Mouse (Mus musculus) lung, embryonic 14.5 days (tissue): ENCODE results near the gene Zfp386. TPM values are rescaled to one million over a fixed set of nuclear protein-coding genes. Genes with fewer than 3 reads are reported as not detected.

ENCODE experiments used
- ATAC-seq: fragments of 200-750 bp; cut with Nextera tagmentation; 2 replicates; pipeline ENCODE4 v1.8.0; 2017; ENCODE audit warnings: mild to moderate bottlenecking, moderate TSS enrichment, moderate library complexity; ENCODE audit not compliant: insufficient read depth
- DNase-seq: peaks from one replicate; pipeline ENCODE4 v3.0.0-alpha.2; 2015
- H3K27ac ChIP-seq: fragments of 300-500 bp; sonication (generic); 2 replicates; pipeline ENCODE4 v1.5.1; 2014; ENCODE audit warnings: low read depth, mild to moderate bottlenecking, moderate library complexity
- H3K27me3 ChIP-seq: fragments of 300-500 bp; sonication (generic); 2 replicates; pipeline ENCODE4 v1.6.1; 2014; ENCODE audit warnings: low read length, control low read depth; ENCODE audit not compliant: insufficient read depth
- H3K36me3 ChIP-seq: fragments of 300-500 bp; sonication (generic); 2 replicates; pipeline ENCODE4 v1.6.1; 2014; ENCODE audit warnings: control low read depth; ENCODE audit not compliant: insufficient read depth
- H3K4me1 ChIP-seq: fragments of 300-500 bp; sonication (generic); 2 replicates; pipeline ENCODE4 v1.6.1; 2014; ENCODE audit warnings: antibody characterized with exemption, control low read depth; ENCODE audit not compliant: insufficient read depth
- H3K4me2 ChIP-seq: fragments of 300-500 bp; sonication (generic); 2 replicates; pipeline ENCODE4 v1.6.1; 2014; ENCODE audit warnings: mild to moderate bottlenecking
- H3K4me3 ChIP-seq: fragments of 300-500 bp; sonication (generic); 2 replicates; pipeline ENCODE4 v1.5.1; 2014; ENCODE audit warnings: low read depth, low read length
- H3K9ac ChIP-seq: fragments of 300-500 bp; sonication (generic); 2 replicates; pipeline ENCODE4 v1.6.1; 2014
- H3K9me3 ChIP-seq: fragments of 300-500 bp; sonication (generic); 2 replicates; pipeline ENCODE4 v1.6.1; 2016; ENCODE audit warnings: low read depth, low read length, control low read depth
- CTCF ChIP-seq: IDR thresholded peaks from 2 replicates; pipeline ENCODE4 v1.5.1; 2016; ENCODE audit warnings: antibody characterized with exemption, low read depth
- WGBS: fragments of 180-500 bp; shearing (Covaris S2); extraction: QIAGEN DNeasy Blood & Tissue Kit; methylation state at CpG from one replicate; pipeline ENCODE4 v1.1.7; 2014; 5-methylcytosine and 5-hydroxymethylcytosine counted together
- polyA plus RNA-seq: library from polyadenylated mRNA; unstranded; fragments of >200 nt; fragmentation: Nextera tagmentation; extraction: Ambion mirVana; gene quantifications from 2 replicates; pipeline ENCODE4 v1.2.1, GENCODE M21; 2014

The Zfp386 gene
- polyA plus RNA-seq, 1 experiment from 2014 or later = 44.6 TPM

DNA sequence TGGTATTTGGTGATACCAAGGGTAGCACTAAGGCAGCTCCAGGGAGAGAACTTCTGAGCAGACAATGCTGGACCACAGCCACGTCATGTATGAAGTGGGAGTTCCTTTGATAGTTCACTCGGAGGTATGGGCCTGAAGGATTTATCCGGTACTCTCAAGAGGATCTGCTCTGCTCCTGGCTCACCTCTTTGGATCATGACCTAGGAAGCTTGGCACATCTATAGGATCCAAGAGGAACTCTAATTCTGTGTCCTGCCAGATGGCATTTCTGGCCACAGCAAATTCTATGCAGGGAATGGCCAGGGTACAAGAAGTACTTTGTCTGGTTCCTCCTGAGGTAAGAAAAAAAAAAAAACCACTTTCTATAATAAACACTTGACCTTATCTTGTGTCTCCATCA is 42.3 kb downstream of the Zfp386 start:
- WGBS = 84% methylated on average over 3 of the region's 3 CpGs

DNA sequence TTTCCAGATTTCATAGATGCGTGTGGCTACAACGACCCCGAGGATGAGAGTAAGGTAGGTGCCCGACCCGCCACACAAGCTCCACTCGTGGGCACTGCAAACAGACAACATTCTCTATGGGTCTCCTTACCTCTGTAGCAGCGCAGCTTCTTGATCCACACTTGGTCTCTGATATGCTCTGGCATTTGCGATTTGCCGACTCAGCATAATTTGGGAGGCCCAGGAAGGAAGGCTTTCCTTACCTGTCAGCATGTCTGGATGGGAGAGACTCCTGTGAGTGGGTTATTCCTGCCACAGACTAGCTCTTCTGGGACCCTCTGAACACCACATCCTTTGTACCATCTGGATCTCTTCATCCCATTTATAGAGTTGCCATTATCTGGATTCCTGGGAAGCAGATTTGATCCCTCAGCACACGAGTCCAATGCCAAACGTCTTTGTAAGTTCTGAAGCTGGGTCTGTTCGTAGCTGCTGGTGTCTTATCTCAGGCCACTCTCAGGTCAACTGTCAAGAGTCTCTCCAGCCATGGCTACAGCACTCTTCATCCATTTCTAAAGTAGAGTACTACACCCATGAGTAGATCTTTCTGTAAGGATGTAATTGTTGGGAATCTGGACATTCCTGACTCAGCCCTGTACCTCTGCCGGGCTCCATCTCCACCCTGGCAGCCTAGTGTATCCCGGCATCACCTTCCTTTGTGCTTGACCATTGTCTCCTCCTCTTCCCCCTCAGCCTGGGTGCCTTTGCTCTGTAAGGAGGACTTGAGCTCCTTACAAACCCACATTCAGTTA is 47.4 kb downstream of the Zfp386 start:
- Histone ChIP-seq H3K4me3 (no peak overlapping the region), H3K27me3 (no peaks in the 10 kb centered on the region), H3K9me3 (no peaks in the 10 kb centered on the region), H3K9ac (no peak overlapping the region), H3K4me2 (no peak overlapping the region), H3K4me1 (no peaks in the 10 kb centered on the region), H3K27ac (no peak overlapping the region), H3K36me3 (no peaks in the 10 kb centered on the region)
- no peak for ATAC-seq
- 76% methylated on average over 14 of the region's 14 CpGs for WGBS
- DNase-seq = no peak
- TF ChIP-seq CTCF = no peak

More for the DNA sequence above, 42.3 kb downstream of the Zfp386 start:
- Histone ChIP-seq H3K9ac (no peak overlapping the region), H3K27me3 (no peaks in the 10 kb centered on the region), H3K9me3 (no peaks in the 10 kb centered on the region), H3K36me3 (no peaks in the 10 kb centered on the region), H3K4me2 (no peak overlapping the region), H3K4me1 (no peaks in the 10 kb centered on the region), H3K4me3 (no peak overlapping the region), H3K27ac (no peak overlapping the region)
- ATAC-seq (no peak), DNase-seq (no peak)
- TF ChIP-seq CTCF = no peak

DNA sequence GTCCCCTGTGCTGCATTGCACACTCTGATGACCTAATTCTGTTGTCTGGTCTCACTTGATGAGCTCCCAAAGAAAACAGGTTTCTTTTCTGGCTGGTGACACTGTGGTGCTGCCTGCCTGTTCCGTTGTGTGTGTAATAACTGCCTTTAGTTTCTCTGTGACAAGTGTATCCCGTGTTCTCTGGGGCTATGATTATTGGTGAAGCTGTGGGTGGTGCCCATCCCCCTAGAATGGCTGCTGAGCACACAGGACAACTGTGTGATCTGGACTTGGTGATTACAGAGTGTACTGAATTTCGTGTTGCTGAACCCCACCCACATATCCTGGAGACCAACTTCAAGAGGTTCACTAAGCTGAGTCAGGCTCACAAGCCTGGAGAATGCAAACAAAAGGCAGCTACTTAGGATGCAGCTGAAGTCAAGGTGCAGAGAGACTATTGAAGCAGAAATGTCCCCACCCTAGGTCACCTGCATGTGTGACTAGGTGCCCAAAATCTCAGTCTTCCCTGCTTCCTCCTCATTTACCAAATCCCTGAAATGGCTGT is 48.9 kb downstream of the Zfp386 start:
- Histone ChIP-seq H3K9ac (no peak overlapping the region), H3K4me1 (no peaks in the 10 kb centered on the region), H3K9me3 (no peaks in the 10 kb centered on the region), H3K36me3 (no peaks in the 10 kb centered on the region), H3K27me3 (no peaks in the 10 kb centered on the region), H3K27ac (no peak overlapping the region), H3K4me2 (no peak overlapping the region), H3K4me3 (no peak overlapping the region)
- WGBS = 55% methylated on average over 3 of the region's 3 CpGs
- TF ChIP-seq CTCF = no peak
- DNase-seq (no peak), ATAC-seq (peak; percentile 17; the same call in 1 of the 2 replicates)

DNA sequence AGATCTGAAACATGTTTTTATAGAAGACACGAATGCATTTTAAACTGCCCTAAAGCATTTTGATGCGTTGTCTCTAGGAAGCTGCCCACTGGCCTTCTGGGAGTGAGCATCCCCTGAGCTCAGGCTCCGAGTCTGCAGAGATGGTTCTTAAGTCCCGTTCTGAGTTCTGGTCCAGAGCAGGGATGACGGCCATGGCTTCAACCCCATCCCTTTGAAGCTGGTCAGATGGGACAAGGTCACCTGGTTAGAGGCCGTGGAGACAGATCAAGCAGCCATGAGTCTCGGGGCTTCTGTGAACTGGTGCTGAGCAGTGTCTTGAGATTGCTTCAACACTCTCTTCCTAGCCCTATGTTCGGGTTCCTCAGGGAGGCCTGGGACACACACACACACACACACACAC is 49.6 kb downstream of the Zfp386 start:
- no peak overlapping the region for H3K4me3 ChIP-seq
- no peak overlapping the region for H3K9ac ChIP-seq
- TF ChIP-seq CTCF = no peak
- DNase-seq (no peak), ATAC-seq (no peak)
- WGBS = 80% methylated on average over 8 of the region's 8 CpGs
- no peaks in the 10 kb centered on the region for H3K27me3 ChIP-seq
- H3K4me2 ChIP-seq = no peak overlapping the region
- no peaks in the 10 kb centered on the region for H3K4me1 ChIP-seq
- H3K9me3 ChIP-seq = no peaks in the 10 kb centered on the region
- H3K36me3 ChIP-seq = no peaks in the 10 kb centered on the region
- H3K27ac ChIP-seq = no peak overlapping the region

DNA sequence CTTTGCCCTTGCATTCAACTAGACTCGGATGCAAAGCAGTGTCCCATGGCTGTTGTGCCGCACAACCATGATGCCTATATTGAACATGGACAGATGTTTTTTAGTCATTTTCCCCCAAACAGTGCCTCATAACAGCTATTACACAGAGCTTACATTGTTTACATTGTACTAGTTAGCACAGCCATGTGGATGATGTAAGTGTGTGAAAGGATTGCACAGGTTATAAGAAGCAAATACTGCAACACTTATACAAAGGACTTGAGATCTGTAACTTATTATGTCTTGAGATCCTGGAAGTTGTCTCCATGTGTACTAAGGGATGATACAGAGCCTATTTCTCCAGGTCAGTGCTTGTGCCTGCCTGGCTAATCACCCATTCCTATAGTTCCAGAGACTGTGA is 54.4 kb downstream of the Zfp386 start:
- H3K9me3 ChIP-seq = no peaks in the 10 kb centered on the region
- H3K36me3 ChIP-seq = no peaks in the 10 kb centered on the region
- no peak overlapping the region for H3K4me2 ChIP-seq
- no peak for TF ChIP-seq CTCF
- no peak overlapping the region for H3K27ac ChIP-seq
- 87% methylated on average over 2 of the region's 2 CpGs for WGBS
- H3K9ac ChIP-seq = no peak overlapping the region
- no peak for DNase-seq
- ATAC-seq = no peak
- H3K27me3 ChIP-seq = no peaks in the 10 kb centered on the region
- H3K4me1 ChIP-seq = no peaks in the 10 kb centered on the region
- H3K4me3 ChIP-seq = no peak overlapping the region

DNA sequence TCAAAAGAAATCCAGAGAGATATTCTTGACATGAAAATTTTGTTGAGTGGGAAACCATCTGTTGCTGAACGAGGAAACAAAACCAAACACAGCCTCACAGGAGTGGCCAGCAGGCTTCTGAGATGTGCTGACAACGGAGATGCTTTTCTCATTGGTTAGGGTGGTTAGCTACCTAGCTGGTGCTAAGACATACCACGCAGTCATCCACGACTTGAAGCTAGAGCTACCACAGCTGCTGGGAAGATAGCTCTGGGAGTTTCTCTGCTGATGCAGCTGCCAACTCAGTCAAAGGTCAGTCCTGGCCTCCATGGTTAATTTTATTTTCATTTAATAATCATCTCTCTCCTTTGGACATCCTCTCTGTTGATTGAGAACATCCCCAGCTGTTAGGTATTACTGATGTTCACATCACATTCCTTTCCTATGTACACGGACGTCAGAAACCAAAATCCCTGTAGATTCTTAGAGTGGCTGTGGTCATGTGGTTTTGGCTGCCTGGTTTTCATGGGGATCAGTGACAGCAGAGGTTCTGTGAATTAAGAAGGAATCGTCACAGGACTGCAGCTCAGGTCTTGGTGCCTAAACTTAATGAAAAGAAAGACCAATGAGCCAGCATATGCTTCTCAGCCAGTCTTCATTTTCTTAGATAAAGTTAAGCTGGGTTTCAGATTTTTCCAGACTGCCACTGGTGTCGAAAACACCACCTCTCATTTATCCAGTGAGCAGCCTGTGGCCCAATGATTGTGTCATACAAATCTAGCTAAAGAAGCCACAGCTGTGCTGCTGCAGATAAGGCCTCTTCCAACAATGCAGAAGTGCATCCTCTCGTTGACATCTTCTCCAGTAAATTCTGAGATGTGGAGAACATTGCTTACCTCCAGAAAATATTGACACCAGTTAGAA is 62.2 kb downstream of the Zfp386 start:
- Histone ChIP-seq H3K27ac (0 out of 2 replicates have a peak overlapping the region, but pooled peaks have one; percentile 12), H3K4me2 (no peak overlapping the region), H3K36me3 (no peaks in the 10 kb centered on the region), H3K4me3 (no peak overlapping the region), H3K4me1 (no peaks in the 10 kb centered on the region), H3K9ac (no peak overlapping the region), H3K27me3 (no peaks in the 10 kb centered on the region), H3K9me3 (no peaks in the 10 kb centered on the region)
- DNase-seq (peak; percentile 76), ATAC-seq (peak; percentile 91)
- TF ChIP-seq CTCF = no peak
- WGBS = 47% methylated on average over 9 of the region's 9 CpGs
